Mouse (Mus musculus): ENCODE results near the gene Aftph. TPM values are rescaled to one million over a fixed set of nuclear protein-coding genes. Genes with fewer than 3 reads are reported as not detected.

Aftph gene
- polyA plus RNA-seq, 1 experiment from 2014 or later = 34.0 TPM

GRCm38 (mm10) chr11:20712068-20712671 lies 29.2 kb downstream of the Aftph start:
- WGBS = 81% methylated on average over 9 of the region's 9 CpGs

GRCm38 (mm10) chr11:20691000-20691399 lies 50.4 kb downstream of the Aftph start:
- H3K9me3 ChIP-seq = no peaks in the 10 kb centered on the region
- no peak overlapping the region for H3K9ac ChIP-seq
- no peaks in the 10 kb centered on the region for H3K27me3 ChIP-seq (replicated peaks)
- H3K4me2 ChIP-seq (replicated peaks) = no peak overlapping the region
- no peak overlapping the region for H3K27ac ChIP-seq
- 3% methylated on average over 4 of the region's 4 CpGs for WGBS
- peak; percentile 78 for ATAC-seq (ENCODE audit: low FRiP score, low read depth)
- no peaks in the 10 kb centered on the region for H3K4me1 ChIP-seq
- H3K36me3 ChIP-seq = peaks cover 7% of the 10 kb centered on the region
- no peak overlapping the region for H3K4me3 ChIP-seq

More at GRCm38 (mm10) chr11:20712068-20712671, 29.2 kb downstream of the Aftph start:
- no peaks in the 10 kb centered on the region for H3K9me3 ChIP-seq
- H3K36me3 ChIP-seq = peaks cover 4% of the 10 kb centered on the region; the same call in 1 of the 2 replicates
- no peak overlapping the region for H3K9ac ChIP-seq
- H3K4me2 ChIP-seq (replicated peaks) = no peak overlapping the region
- H3K27me3 ChIP-seq (replicated peaks) = no peaks in the 10 kb centered on the region
- H3K4me1 ChIP-seq = no peaks in the 10 kb centered on the region
- H3K27ac ChIP-seq = no peak overlapping the region
- ATAC-seq (ENCODE audit: low FRiP score, low read depth) = no peak
- H3K4me3 ChIP-seq = no peak overlapping the region

DNA sequence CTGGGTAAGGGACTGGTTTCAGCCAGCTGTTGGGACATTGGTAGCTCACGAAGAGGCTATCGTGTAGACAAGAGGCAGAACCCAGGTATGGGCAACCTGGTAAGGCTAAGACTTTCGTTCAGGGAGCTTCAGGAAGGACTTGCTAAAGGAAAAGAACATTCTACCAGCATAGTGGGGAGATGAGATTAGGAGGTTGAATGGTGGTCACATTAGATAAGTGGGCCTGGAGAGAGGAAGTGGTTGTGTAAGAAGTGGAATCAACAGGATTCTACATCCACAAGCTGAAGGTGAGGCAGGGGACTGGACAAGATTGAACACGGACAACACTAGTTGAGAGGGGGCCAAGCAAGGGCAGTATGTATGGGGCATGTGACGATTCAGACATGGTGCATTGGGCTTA lies 59.7 kb downstream of the Aftph start:
- Histone ChIP-seq H3K4me2 (replicated peaks) (no peak overlapping the region), H3K27me3 (replicated peaks) (no peaks in the 10 kb centered on the region), H3K9ac (no peak overlapping the region), H3K27ac (no peak overlapping the region), H3K4me3 (no peak overlapping the region), H3K4me1 (no peaks in the 10 kb centered on the region), H3K9me3 (no peaks in the 10 kb centered on the region), H3K36me3 (peaks cover 10% of the 10 kb centered on the region; the same call in 1 of the 2 replicates)
- WGBS = 93% methylated on average over 5 of the region's 5 CpGs
- ATAC-seq (ENCODE audit: low FRiP score, low read depth) = no peak

GRCm38 (mm10) chr11:20680781-20681180 lies 60.6 kb downstream of the Aftph start:
- Histone ChIP-seq H3K9me3 (no peaks in the 10 kb centered on the region), H3K27me3 (replicated peaks) (no peaks in the 10 kb centered on the region), H3K4me2 (replicated peaks) (no peak overlapping the region), H3K9ac (no peak overlapping the region), H3K36me3 (peaks cover 4% of the 10 kb centered on the region; the same call in 1 of the 2 replicates), H3K4me1 (no peaks in the 10 kb centered on the region), H3K4me3 (no peak overlapping the region), H3K27ac (no peak overlapping the region)
- whole genome bisulfite sequencing = 86% methylated on average over 5 of the region's 5 CpGs
- no peak for ATAC-seq (ENCODE audit: low FRiP score, low read depth)

DNA sequence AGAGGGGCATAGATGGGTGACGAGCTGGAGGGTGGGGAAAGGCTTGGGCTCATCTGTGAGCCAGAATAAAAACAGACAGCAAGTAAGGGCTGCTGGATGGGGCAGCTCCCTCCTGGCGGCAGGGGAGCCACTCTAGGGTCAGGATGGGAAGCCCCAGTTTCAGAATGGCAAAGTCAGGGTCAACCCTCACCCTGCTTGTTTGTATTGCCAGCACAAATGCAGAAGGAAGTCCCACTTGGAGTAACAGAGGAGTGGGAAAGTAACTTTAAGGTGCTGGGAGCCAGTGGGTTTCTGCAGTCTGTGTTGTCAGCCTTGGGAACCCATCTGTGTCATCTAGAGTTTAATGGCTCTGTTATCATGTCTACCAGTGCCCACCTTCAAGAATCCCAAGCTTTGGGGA lies 62.0 kb downstream of the Aftph start:
- no peak for ATAC-seq (ENCODE audit: low FRiP score, low read depth)
- 80% methylated on average over 2 of the region's 2 CpGs for WGBS

GRCm38 (mm10) chr11:20672513-20672912 lies 68.9 kb downstream of the Aftph start:
- H3K4me3 ChIP-seq = no peak overlapping the region
- no peak for ATAC-seq (ENCODE audit: low FRiP score, low read depth)

More for the DNA sequence above, 62.0 kb downstream of the Aftph start:
- Histone ChIP-seq H3K4me2 (replicated peaks) (no peak overlapping the region), H3K27ac (no peak overlapping the region), H3K4me1 (no peaks in the 10 kb centered on the region), H3K9me3 (no peaks in the 10 kb centered on the region), H3K36me3 (peaks cover under 1% of the 10 kb centered on the region; the same call in 1 of the 2 replicates), H3K4me3 (no peak overlapping the region), H3K27me3 (replicated peaks) (no peaks in the 10 kb centered on the region), H3K9ac (no peak overlapping the region)

DNA sequence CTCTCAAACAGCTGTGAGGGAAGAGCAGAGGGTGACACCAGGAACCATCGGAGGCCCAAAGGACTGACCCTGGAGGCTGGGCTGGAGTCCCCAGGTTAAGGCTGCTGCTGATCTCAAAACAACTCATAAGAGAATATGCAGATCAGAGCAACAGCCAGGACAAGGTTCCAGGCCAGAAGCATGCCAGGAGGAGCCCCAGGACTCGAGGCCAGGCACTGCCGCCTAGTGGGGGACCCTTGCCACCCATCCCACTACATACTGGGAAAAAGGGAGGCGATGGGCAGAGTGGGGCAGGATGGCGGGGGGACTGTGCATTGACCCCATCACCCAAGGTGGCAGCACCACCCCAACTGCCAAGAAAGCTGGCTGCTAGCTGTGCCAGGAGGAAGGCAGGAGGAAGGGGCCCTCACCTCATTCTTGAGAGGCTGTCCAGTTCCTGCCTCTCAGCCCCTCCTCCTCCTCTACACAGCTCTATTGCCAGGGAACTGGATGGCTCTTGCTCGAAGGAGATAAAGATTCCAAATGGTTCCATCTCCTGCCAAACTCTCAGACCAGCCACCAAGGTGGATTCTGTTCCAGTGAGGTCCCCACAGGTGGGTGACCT lies 69.5 kb downstream of the Aftph start:
- no peak overlapping the region for H3K4me2 ChIP-seq (replicated peaks)
- no peak overlapping the region for H3K9ac ChIP-seq
- no peaks in the 10 kb centered on the region for H3K9me3 ChIP-seq
- no peak overlapping the region for H3K4me3 ChIP-seq
- H3K4me1 ChIP-seq = no peaks in the 10 kb centered on the region
- no peaks in the 10 kb centered on the region for H3K27me3 ChIP-seq (replicated peaks)
- ATAC-seq (ENCODE audit: low FRiP score, low read depth) = no peak
- no peak overlapping the region for H3K27ac ChIP-seq
- H3K36me3 ChIP-seq = no peaks in the 10 kb centered on the region
- WGBS = 48% methylated on average over 6 of the region's 6 CpGs

More at GRCm38 (mm10) chr11:20672513-20672912, 68.9 kb downstream of the Aftph start:
- WGBS = 77% methylated on average over 6 of the region's 6 CpGs
- Histone ChIP-seq H3K9ac (no peak overlapping the region), H3K4me2 (replicated peaks) (no peak overlapping the region), H3K27me3 (replicated peaks) (no peaks in the 10 kb centered on the region), H3K27ac (no peak overlapping the region), H3K4me1 (no peaks in the 10 kb centered on the region), H3K9me3 (no peaks in the 10 kb centered on the region), H3K36me3 (no peaks in the 10 kb centered on the region)

GRCm38 (mm10) chr11:20664878-20665277 lies 76.5 kb downstream of the Aftph start:
- Histone ChIP-seq H3K27ac (no peak overlapping the region), H3K4me2 (replicated peaks) (no peak overlapping the region), H3K36me3 (no peaks in the 10 kb centered on the region), H3K4me1 (peaks cover 5% of the 10 kb centered on the region), H3K27me3 (replicated peaks) (no peaks in the 10 kb centered on the region), H3K4me3 (no peak overlapping the region), H3K9ac (no peak overlapping the region), H3K9me3 (no peaks in the 10 kb centered on the region)
- WGBS = 71% methylated on average over 9 of the region's 9 CpGs
- no peak for ATAC-seq (ENCODE audit: low FRiP score, low read depth)

GRCm38 (mm10) chr11:20663580-20664198 lies 77.7 kb downstream of the Aftph start:
- H3K9ac ChIP-seq = no peak overlapping the region
- H3K4me3 ChIP-seq = no peak overlapping the region
- H3K27me3 ChIP-seq (replicated peaks) = no peaks in the 10 kb centered on the region
- H3K36me3 ChIP-seq = no peaks in the 10 kb centered on the region
- H3K27ac ChIP-seq = no peak overlapping the region
- peaks cover 5% of the 10 kb centered on the region for H3K4me1 ChIP-seq
- no peak overlapping the region for H3K4me2 ChIP-seq (replicated peaks)
- 30% methylated on average over 5 of the region's 5 CpGs for WGBS
- no peak for ATAC-seq (ENCODE audit: low FRiP score, low read depth)
- H3K9me3 ChIP-seq = no peaks in the 10 kb centered on the region

- peaks cover 5% of the 10 kb centered on the region for H3K4me1 ChIP-seq
- no peak for ATAC-seq (ENCODE audit: low FRiP score, low read depth)
- H3K27ac ChIP-seq = no peak overlapping the region
Measured at GRCm38 (mm10) chr11:20662811-20663210, 78.6 kb downstream of the Aftph start.

DNA sequence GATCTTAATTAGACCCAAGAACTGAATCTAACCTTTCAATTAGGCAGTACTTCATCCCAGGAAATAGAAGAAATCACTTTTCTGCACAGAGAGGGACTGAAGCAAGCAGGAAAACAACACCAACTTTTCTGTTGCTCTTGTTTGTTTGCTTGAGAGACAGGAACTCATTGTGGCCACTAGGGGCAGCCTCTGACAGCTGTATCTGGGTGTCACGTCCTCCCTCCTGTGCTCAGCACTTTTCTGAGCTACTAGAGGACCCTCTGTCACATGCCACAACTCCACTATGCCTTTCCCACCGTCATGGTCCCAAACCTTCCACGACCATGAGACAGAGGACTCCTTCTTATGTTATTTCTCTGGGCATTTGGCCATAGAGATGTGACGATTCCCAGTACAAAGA lies 79.7 kb downstream of the Aftph start:
- Histone ChIP-seq H3K4me2 (replicated peaks) (no peak overlapping the region), H3K9ac (no peak overlapping the region), H3K9me3 (no peaks in the 10 kb centered on the region), H3K4me3 (no peak overlapping the region), H3K36me3 (no peaks in the 10 kb centered on the region), H3K27ac (no peak overlapping the region), H3K27me3 (replicated peaks) (no peaks in the 10 kb centered on the region), H3K4me1 (peaks cover 11% of the 10 kb centered on the region)
- WGBS = 37% methylated on average over 4 of the region's 4 CpGs
- no peak for ATAC-seq (ENCODE audit: low FRiP score, low read depth)

More at GRCm38 (mm10) chr11:20662811-20663210, 78.6 kb downstream of the Aftph start:
- Histone ChIP-seq H3K9me3 (no peaks in the 10 kb centered on the region), H3K9ac (no peak overlapping the region), H3K27me3 (replicated peaks) (no peaks in the 10 kb centered on the region), H3K4me3 (no peak overlapping the region), H3K4me2 (replicated peaks) (no peak overlapping the region), H3K36me3 (no peaks in the 10 kb centered on the region)
- WGBS = 61% methylated on average over 7 of the region's 7 CpGs

DNA sequence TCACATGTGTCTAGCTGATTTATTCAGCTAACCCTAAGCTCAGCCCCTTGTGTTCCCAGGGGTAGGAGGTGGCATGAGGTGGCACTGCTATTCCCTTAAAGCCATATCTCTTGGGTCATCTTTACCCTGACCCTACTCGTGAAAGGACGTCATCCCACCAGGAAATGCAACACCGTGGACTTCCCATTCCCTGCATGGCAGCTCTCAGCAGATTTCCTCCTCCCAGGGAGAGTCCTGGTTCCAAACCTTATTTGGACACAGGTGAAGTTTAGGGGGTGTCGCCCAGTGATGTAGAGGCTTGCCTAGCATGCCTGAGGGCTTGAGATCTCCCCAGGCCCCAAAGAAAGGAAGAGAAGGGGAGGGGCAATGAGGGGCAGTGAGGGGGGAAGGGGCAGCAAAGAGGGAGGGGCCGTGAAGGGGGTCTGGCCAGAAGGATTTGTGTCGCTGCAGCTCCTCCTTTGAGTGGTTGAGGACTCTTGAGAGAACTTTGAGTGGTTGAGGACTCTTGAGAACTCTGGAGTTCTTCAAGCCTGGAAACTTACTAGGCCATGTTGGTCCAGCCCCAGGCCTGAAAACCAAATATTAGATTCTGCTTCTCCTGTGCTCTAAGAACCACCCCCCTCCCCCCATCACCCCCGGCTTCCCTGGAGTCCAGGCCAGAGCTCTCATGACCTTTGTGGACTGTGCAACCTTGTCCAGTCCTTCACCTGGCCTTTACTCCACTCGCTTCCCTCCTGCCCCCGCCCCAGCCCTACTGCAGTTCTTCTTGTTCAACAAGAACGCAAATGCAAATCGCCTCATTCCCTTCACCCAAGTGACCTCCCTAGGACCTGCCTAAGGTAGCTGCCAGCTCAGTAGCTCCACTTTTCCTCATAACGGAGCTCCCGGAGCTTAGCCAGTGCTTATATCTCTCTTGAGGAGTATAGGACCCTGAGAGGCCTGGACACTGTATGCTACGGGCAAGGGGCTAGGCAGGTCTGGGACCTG lies 81.0 kb downstream of the Aftph start:
- H3K9ac ChIP-seq = no peak overlapping the region
- H3K27me3 ChIP-seq (replicated peaks) = no peaks in the 10 kb centered on the region
- ATAC-seq (ENCODE audit: low FRiP score, low read depth) = no peak
- H3K4me1 ChIP-seq = peaks cover 23% of the 10 kb centered on the region
- 89% methylated on average over 14 of the region's 14 CpGs for WGBS
- no peaks in the 10 kb centered on the region for H3K9me3 ChIP-seq
- H3K27ac ChIP-seq = no peak overlapping the region
- no peaks in the 10 kb centered on the region for H3K36me3 ChIP-seq
- H3K4me2 ChIP-seq (replicated peaks) = no peak overlapping the region
- no peak overlapping the region for H3K4me3 ChIP-seq
